Mouse (Mus musculus) heart, postnatal 0 days (tissue): ENCODE measurements around the gene Mrpl4.

Experiments
- CTCF ChIP-seq: IDR thresholded peaks from 2 replicates; pipeline ENCODE4 v1.5.1; 2016; ENCODE audit warnings: antibody characterized with exemption, control low read depth, low read depth
- EP300 ChIP-seq: IDR thresholded peaks from 2 replicates; pipeline ENCODE4 v1.6.1; 2016; ENCODE audit warnings: antibody characterized with exemption, low read depth

DNA sequence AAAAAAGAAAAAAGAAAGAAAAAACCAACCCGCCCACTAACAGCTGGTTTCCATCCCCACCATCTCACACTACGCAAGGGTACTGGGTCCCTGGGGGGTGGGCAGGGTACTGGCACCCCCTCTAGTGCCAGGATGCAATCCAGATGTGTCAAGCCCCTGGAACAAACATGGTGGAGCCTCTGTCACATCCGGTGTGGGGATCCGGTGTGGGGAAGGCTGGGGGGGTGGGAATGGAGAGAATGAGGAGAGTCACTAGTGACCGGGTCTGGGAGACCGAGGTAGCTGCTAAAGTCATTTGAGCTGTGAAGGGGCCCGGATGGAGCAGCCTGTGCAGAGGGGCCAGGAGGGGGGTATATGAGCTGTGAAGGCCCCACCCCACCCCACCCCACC is 30.8 kb upstream of the Mrpl4 start:
- TF ChIP-seq CTCF: no peak
- TF ChIP-seq EP300: no peak
